ENCODE assay signal across 17 mouse cellular contexts in genomic region chr13:12175988-12176736, GRCm38 (mm10).
DNase-seq lines count a peak whose midpoint lies in the region; ATAC-seq lines count a peak whose summit lies in the region.
"Had no signal": no experiment of that assay in that cellular context is flagged by ENCODE, and none has a peak within 500 bp of the region (broad histone marks: within the 10 kb centered on the region; RNA-seq: fewer than 3 reads in every experiment).

No protein-coding gene starts in this region.

- 0 out of 2 replicates have a peak overlapping the region, but pooled peaks have one; percentile 6 for H3K4me2 ChIP-seq in forebrain, embryonic 13.5 days
- H3K4me2 ChIP-seq in forebrain, embryonic 11.5 days (ENCODE audit: low read depth, low read length, severe bottlenecking), result no peak overlapping the region
- 0 out of 2 replicates have a peak overlapping the region, but pooled peaks have one; percentile 5 for H3K4me2 ChIP-seq in neural tube, embryonic 13.5 days
- H3K4me2 ChIP-seq: heart, embryonic 15.5 days; neural tube, embryonic 12.5 days had no signal

- H3K27ac ChIP-seq in forebrain, embryonic 13.5 days, result no peak overlapping the region
- no peak overlapping the region for H3K27ac ChIP-seq in forebrain, embryonic 11.5 days (ENCODE audit: low read depth, low read length)
- no peak overlapping the region for H3K27ac ChIP-seq in neural tube, embryonic 13.5 days (replicated peaks)
- H3K27ac ChIP-seq: heart, embryonic 15.5 days; left cerebral cortex, adult 2 months; neural tube, embryonic 12.5 days had no signal

- 39% methylated on average over 16 of the region's 16 CpGs for whole genome bisulfite sequencing in forebrain, embryonic 13.5 days
- WGBS in forebrain, embryonic 11.5 days, result 36% methylated on average over 16 of the region's 16 CpGs
- WGBS in neural tube, embryonic 13.5 days, result 39% methylated on average over 16 of the region's 16 CpGs

- intact Hi-C loops in left cerebral cortex, postnatal 14 days (cut with DNase I), result no loop called here

- H3K4me3 ChIP-seq in forebrain, embryonic 13.5 days, result no peak overlapping the region
- H3K4me3 ChIP-seq in forebrain, embryonic 11.5 days (ENCODE audit: low read depth, low read length), result no peak overlapping the region
- H3K4me3 ChIP-seq in neural tube, embryonic 13.5 days, result no peak overlapping the region
- H3K4me3 ChIP-seq: heart, embryonic 15.5 days; left cerebral cortex, adult 2 months; neural tube, embryonic 12.5 days had no signal

- no peaks in the 10 kb centered on the region for H3K4me1 ChIP-seq in forebrain, embryonic 13.5 days
- no peaks in the 10 kb centered on the region for H3K4me1 ChIP-seq in forebrain, embryonic 11.5 days (replicated peaks; ENCODE audit: control insufficient read depth, insufficient read depth, low read length)
- no peaks in the 10 kb centered on the region for H3K4me1 ChIP-seq in neural tube, embryonic 13.5 days (replicated peaks)
- H3K4me1 ChIP-seq: neural tube, embryonic 12.5 days had no signal

- ATAC-seq in forebrain, embryonic 13.5 days, result no peak
- no peak for ATAC-seq in forebrain, embryonic 11.5 days (replicated peaks; ENCODE audit: low FRiP score)
- ATAC-seq in neural tube, embryonic 13.5 days (ENCODE audit: low read depth), result no peak; the same call in 1 of the 2 replicates
- ATAC-seq: lung, postnatal 0 days had no signal

- no peak overlapping the region for H3K9ac ChIP-seq in forebrain, embryonic 13.5 days
- H3K9ac ChIP-seq in forebrain, embryonic 11.5 days (ENCODE audit: low read length), result no peak overlapping the region
- H3K9ac ChIP-seq in neural tube, embryonic 13.5 days, result no peak overlapping the region
- H3K9ac ChIP-seq: heart, embryonic 15.5 days; neural tube, embryonic 12.5 days had no signal

- H3K27me3 ChIP-seq in forebrain, embryonic 13.5 days, result no peaks in the 10 kb centered on the region
- no peaks in the 10 kb centered on the region for H3K27me3 ChIP-seq in forebrain, embryonic 11.5 days (ENCODE audit: control insufficient read depth, insufficient read depth, low read length)
- H3K27me3 ChIP-seq in neural tube, embryonic 13.5 days, result no peaks in the 10 kb centered on the region
- H3K27me3 ChIP-seq: heart, embryonic 15.5 days; neural tube, embryonic 12.5 days had no signal

- no peaks in the 10 kb centered on the region for H3K9me3 ChIP-seq in forebrain, embryonic 13.5 days (replicated peaks)
- no peaks in the 10 kb centered on the region for H3K9me3 ChIP-seq in forebrain, embryonic 11.5 days (ENCODE audit: control insufficient read depth, low read length)
- H3K9me3 ChIP-seq in neural tube, embryonic 13.5 days, result no peaks in the 10 kb centered on the region
- H3K9me3 ChIP-seq: G1E; heart, embryonic 15.5 days; neural tube, embryonic 12.5 days had no signal

- no peaks in the 10 kb centered on the region for H3K36me3 ChIP-seq in forebrain, embryonic 13.5 days (ENCODE audit: poor library complexity, severe bottlenecking)
- H3K36me3 ChIP-seq in forebrain, embryonic 11.5 days (ENCODE audit: control insufficient read depth, insufficient read depth, low read length), result no peaks in the 10 kb centered on the region
- no peaks in the 10 kb centered on the region for H3K36me3 ChIP-seq in neural tube, embryonic 13.5 days
- H3K36me3 ChIP-seq: heart, embryonic 15.5 days; neural tube, embryonic 12.5 days had no signal

- DNase-seq in forebrain, embryonic 11.5 days (ENCODE audit: low spot score), result no peak
- DNase-seq in kidney, adult 9 months, result peak; percentile 55
- DNase-seq in kidney, postnatal 4 days, result no peak
- DNase-seq in neural tube, embryonic 10.5 days (ENCODE audit: extremely low spot score, low spot score), result no peak
- no peak for DNase-seq in left cerebral cortex, postnatal 14 days (ENCODE audit: low spot score in 2 of 2)
- no peak for DNase-seq in spleen, adult 18-20 months
- DNase-seq: cerebellum, postnatal 25 days; gastrocnemius, postnatal 25 days; right cerebral cortex, postnatal 4 days; thymus, postnatal 14 days had no signal
